Mouse (Mus musculus): ENCODE measurements at regions not wholly inside any gene's neighbourhood (a gene's known extent, or its start where the extent isn't known, plus 50 kb on each side); places are given as distances from the start of the nearest gene placed in this dataset.

DNA sequence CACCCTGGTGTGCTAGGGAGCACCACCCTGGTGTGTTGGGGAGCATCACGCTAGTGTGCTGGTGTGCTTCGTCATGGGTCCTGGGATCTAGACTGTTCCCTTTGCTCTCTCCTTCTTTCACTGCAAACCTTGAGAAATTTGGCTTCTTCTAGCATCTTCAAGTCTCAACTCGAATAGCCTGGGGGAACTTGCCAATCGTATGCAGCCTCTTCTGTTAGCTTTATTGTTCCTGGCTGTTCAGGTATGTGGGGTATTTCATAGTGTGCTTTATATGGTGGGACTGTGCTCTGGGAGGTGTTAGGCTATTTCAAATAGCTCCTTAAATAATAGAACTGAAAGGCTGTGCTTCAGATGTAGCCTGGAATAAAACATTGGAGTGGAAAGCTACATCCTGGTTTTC lies 135.7 kb upstream of the Pkn2 start:
- DNase-seq = no peak

DNA sequence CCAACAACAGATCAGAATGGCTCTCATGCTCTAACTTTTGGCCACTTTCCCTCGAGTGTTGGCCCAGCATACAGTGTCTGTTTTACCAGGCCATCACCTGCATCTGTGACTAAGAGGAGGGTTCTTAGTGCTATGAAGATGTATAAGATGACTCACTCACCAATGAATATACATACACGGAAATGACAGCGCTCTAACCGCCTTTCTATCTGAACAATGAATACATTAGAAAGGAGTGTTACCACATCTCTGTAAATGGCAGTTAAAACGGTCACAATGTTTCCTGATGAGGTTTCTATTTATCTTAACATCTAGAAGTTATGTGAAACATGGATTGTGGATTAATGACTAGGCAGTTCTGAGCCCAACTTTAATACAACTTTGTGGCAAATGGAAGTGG lies 135.0 kb upstream of the Pkn2 start:
- DNase-seq = no peak

DNA sequence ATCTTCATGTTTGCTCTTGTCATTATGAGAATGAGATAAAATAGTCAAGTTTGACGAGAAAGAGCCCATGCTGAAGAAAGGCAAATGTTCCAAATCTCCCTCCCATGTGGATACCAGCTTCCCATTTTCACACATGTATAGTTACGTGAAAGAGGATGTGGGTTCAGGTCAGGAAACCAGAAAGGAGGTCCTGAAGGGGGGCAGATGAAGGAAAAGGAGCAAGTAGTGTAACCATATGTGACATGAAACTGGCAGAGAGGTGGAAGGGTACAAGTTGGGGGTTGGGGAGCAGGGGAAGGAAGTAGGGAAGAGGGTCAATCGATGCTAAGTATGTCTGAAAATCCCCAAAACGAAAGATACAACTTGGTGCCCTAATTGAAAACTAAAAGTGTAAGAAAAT lies 132.6 kb upstream of the Pkn2 start:
- DNase-seq = peak in 1 of 2 experiments; percentile 29

DNA sequence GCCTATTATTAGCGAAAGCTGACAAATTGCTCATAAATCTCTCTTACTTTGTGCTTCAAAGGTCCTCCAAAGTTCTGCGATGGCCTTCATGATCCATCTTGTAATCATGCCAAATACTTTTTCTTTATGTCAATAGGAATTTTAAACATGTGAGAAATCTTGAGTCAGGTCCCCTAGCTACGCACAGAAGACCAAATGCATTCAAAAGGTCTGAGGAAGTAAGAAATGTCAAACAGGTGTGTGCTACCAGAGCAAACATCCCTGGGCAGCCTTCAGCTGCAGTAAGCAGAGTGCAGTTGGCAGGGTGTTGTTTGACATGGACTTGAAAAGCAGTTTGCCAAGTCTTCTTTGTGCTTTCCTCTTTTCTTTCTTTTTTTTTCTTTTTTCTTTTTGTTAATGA lies 125.2 kb upstream of the Pkn2 start:
- DNase-seq = no peak

DNA sequence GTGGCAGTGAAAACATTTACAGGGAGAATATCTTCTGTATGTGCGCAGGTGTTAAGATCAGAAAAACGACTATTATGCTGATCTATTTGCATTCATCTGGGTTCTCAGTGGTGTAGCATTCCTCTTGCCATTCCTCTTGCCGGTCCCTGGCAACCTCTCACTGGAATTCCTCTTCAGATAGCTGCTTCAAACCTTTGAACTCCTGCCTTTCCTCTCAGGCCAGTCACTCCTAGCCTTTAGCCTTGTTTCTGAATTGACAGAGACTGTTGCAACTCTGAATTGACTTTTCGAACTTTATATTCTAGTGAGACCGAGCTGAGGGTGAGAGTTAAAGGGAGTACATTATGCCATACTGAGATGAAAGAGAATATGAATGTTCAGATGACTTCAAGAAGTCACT lies 120.1 kb upstream of the Pkn2 start:
- DNase-seq = no peak

DNA sequence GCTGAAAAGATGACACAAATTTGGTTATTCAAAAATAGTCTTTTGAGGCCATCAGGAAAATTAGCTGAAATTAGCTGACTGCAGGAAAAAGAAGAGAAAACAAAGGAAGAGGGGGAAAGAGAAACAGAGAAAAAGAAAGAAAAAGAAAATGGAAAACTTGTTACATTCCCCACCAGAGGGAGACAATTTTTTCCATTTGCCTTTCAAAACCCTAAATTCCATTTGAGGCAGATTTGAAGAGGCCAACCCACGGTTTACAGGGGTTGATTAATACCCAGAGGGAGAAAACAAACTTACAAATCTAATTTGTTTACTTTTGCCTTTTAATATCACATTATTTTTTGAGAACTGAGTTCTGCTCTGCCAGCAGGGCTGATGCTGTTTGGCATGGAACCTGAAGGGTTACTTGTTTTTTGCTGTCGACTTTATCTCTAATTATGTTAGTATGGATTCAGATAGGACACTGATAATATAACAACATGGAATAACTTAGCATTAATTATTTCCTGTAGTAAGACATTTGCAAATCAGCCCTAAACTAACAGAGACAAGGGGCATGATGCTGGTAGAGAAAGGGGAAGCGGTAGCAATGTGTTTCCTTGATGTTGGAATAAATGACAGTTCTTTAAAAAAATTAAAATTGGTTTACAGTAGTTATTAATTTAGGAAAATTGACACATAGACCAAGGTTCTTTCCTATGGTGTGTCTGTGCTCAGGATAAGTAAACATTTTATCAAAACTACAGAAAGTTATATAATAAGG lies 114.4 kb upstream of the Pkn2 start:
- no peak for DNase-seq

DNA sequence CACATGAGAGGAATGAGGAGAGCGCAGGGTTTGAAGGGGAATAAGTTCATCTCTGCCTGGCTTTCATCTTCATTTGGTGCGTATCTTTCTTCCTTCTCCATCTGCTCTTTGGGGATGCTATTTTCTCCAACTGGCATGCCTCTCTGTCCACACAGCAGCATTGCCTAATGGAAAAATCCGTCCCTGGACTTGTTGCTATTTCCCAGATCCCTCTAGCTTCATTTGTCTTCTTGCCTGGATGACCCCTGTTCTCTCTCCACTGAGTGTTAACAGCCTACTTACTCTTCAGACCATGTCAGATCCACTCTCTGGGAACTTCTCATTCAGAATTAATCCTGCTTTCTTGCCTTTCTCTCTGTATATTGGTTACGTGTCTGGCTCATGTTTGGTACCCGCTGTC lies 102.7 kb upstream of the Pkn2 start:
- no peak for DNase-seq

DNA sequence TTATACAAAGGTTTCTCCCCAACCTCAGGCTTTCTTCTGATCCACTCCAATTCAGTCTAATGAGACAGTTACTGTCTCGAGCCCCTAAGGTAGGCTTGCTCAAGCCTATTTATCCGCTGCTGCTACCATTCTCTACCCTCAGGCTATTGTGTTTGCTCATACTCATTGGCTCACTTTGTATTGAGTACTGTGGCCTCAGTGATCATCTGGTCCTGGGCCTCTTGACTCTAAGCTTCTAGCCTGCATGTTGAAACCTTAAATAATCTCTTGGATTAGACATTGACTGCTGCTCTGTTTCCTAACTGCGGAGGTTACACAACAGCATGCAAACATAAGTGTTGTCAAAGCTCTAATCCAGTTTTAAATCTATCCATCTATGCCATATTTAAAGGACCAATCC lies 99.4 kb upstream of the Pkn2 start:
- no peak for DNase-seq

DNA sequence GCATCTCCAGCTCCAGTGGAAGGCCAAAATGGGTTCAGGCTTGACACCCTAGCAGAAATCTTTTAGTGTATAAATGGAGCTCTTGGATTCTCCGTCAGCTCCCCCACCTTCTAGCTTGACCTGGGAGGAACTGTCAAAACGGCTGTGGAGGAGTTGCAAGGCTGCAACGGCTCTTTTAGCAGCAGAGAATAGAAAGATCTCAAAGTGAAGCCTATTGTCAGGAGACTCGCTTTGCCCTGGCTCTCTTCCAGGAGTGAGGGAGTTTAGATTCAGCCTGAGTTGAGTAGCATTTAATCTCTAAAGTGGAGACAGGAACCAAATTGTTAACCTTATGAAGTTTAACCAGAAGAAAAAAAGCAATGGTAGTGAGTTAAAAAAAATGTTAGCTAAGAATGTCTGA lies 97.4 kb upstream of the Pkn2 start:
- no peak for DNase-seq

DNA sequence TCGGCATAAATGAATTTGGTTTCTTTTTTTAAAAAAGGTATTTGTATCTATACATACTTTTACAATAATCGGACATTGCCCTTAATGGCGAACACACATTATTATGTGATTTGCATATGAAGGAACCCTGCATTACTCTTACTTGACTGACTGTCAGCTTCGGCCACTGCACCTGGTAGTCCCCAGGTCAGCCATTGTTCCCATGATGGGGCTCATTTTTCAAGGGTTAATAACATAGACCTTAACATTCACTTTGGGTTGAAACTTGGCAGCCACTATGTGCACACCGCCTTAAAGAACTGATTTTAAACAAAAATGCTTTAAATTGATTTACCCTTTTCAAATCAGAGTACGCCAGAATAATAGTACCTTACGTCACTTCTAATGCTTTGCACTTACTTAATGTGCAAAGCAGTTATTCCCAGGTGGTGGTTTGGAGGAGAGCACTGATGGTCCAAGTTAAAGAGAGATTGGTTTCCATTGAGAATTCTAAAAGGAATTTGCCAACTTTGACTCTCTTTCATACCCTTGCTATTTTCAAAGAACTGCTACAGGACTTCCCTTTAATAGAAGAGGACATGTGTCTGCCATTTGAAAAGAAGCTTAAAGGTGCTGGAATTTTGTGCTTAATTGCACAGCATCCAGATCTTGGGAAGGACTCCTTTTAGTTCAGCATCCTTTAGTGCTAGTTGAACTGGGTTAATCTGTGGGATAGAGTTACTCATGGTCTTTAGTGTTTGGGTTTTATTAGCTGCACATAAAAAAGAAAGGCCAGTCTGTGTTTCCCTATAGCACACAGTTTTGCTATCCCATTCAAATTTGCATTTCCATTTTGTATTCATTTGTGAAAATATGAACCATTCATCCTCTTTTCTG lies 95.0 kb upstream of the Pkn2 start:
- no peak for DNase-seq

DNA sequence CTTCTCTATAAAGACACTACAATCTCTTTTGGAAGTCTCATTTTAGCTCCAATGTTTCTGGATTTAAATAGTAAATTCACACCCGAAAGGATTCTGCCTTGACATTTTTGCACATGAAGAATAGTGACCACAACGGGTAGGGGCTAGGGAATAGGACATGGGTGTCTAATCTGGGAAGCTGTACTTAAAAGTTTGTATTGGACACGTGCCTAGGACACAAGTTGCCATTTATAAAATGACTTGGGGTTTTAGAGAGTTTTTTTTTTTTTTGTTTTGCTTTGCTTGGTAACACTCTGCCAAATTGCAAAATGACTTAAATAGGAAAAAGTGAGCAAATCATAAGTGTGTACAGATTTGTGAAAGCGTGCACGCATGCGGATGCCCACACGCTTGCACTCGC lies 93.8 kb upstream of the Pkn2 start:
- no peak for DNase-seq

DNA sequence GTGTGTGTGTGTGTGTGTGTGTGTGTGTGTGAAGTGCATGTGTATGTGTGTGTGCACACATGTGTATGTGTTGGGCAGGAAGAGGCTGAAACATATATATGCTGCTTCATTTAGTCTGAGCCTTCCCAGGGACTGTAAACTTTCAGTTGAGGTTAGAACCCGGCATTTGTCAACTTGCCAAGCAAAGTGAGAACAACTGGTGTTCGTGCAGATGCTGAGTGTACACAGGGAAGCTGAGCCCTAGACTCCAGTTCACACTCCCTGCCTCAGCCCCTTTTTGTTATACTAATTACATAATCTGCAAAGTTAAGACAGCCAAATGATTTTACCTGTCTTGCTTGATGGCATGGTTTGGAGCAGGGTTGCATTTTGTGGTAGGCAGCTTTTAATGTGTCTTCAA lies 87.7 kb upstream of the Pkn2 start:
- DNase-seq = no peak

DNA sequence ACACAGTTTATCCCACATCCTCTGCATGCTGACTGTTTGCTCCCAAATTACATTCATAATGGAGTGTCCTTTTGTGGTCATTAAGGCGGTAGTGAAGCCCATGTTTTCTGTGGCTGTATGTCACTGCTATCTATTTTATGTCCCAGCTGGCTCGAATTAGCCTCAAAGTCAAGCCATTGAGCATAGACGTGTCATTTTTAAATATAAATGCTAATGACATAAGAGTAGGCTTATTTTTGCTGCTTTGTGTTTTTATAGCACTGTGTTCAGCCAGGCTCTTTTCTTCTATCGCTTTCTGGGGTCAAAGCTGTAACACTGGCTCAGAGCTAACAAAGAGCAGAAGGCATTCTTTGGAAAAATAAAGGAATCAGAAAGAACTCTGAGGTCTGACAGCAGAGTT lies 83.8 kb upstream of the Pkn2 start:
- DNase-seq = no peak

DNA sequence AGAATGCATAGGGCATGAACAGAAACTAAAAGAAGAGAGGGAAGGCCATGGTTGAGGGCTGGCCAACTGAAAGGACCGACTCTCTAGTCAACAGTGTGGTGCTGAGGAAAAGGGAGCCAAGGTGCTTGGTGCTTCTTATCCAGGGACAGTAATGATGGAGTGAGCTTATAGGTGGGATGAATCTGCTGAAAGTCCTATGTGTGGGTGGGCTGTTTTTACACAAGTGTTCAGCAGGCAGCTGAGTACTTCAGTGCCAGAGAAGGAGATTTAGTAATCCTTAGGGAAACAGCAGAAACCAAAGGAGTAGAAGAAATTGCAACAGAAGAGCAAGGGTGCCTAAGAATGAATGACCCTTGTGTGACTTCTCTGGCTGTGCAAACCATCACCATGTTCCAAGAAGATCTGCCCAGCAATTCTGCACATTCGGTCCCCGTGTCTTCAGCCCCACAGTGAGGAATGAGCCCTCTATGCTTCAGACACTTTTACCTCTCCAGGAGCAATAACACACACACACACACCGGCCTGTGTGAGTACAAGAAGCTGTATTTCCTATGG lies 82.1 kb upstream of the Pkn2 start:
- DNase-seq = no peak

DNA sequence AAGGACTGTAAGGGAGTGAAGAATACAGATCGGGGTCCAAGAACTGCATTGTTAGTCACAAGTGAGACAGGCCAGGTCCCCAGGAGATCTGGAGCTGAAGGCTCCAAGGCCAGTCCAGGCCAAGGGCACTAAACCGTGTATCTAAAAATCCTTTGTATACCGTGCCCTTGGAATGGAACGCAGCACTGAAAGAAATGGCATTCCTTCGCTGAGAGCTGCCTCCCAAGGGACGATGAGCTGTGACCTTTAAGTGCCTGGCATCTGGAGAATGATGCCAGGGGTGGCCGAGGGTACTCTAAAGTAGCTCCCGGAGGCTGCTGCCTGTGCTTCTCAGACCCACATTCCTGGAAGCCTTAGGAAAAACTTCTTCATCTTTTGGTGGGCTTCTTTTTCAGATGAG lies 76.0 kb upstream of the Pkn2 start:
- DNase-seq = no peak

DNA sequence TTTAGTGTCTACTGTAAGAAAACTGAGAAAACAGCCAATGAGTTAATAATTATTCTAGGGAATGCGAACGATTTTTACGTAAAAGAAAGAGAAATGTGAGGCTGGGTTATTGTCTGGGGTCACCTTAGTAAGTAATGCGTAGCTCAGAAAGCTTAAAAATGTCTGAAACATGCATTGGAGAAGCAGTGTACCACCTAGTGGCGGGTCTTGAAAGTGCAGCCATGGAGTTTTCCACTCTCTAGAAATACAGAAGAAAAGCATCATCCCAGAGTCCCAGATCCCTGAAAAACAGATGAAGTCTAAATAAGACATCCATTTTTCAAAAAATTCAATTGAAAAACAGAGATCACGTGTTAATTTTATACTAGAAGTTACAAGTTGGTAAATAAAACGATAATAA lies 67.0 kb upstream of the Pkn2 start:
- DNase-seq = peak; percentile 36 to 50

DNA sequence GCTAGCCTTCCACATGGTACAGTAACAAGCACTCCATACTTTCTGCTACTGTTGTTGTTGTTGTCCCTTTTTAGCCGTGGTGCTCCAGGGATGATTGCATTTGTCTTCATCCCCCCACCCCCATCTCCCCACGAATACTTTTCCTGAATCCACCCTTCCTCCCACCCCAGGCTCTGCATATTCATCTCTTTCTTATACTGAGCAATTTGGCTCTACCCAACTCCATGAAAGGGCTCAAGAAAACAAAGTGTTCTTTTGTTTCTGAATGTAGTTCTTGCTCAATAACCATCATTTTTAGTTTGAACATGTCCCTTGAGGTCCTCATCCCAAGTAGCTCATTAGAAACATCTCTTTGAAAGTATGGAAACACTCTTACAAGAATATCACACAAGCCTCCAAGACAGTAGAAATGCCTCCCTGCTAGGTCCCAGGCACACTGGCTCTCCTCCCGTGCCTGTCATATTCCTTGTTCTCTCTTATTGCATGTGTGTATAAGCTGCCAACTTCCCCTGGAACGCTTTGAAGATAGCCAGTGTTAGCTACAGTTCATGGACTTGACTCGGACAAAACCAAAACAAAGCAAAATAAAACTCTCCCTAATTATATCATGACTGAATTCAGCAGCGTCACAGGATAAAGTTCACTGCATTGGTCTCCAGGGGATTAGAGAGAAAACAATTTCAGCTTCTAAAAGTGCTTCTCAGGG lies 59.7 kb upstream of the Pkn2 start:
- DNase-seq = no peak

DNA sequence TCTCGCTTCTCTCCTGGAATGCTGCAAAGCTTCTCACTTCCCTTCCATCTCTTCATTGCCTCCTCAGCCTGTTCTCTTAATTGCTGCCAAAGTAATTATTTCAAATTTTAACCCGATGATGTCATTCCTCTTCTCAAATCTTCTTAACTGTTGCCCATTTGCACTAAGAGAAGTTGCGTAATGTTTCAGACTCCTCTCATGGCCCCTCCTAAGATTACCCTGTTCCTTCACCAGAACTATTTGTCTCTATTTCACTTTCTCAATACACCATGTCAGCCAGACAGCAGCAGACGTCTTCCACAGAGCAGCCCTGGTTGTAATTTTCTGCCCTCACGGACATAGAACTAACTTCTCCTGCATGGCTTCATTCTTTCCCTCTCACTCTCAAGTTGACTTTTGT lies 59.1 kb upstream of the Pkn2 start:
- no peak for DNase-seq

DNA sequence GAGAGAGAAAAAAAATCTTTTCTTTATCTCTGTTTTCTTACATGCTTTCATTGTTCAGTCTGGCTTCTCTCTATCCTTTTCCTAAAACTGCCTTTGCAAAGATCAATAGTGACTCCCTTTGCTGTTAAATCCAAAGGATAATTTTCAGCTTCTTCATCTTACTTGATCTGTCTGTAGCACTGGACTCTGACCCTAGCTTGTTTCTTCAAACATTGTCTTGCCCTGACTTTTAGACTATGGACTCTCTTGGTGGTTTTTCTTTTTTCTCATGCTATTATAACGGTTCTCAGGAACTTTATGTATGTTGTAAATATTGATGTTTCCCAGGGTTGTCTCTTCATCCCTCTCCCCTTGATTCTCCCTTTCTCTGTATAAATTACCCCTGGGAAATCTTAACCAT lies 58.0 kb upstream of the Pkn2 start:
- no peak for DNase-seq

DNA sequence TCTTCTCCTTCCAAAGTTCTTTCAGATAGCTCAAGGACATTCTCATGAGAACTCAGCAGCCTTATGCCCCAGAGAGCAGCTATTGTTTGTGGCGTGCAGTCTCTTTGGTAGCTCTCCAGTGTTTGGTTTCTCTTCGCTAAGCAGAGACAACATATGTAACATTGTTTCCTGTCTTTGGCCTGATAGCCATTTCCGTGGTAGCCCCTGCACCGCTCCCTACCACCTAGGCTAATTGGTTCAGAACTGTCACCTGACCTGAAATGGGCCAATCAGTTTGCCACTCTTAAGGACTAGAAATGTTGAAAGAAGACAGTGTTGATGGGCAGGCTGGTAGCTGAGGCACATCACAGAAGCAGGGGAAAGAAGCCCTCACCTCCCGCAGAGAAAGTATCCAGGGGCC lies 54.1 kb upstream of the Pkn2 start:
- DNase-seq = no peak

DNA sequence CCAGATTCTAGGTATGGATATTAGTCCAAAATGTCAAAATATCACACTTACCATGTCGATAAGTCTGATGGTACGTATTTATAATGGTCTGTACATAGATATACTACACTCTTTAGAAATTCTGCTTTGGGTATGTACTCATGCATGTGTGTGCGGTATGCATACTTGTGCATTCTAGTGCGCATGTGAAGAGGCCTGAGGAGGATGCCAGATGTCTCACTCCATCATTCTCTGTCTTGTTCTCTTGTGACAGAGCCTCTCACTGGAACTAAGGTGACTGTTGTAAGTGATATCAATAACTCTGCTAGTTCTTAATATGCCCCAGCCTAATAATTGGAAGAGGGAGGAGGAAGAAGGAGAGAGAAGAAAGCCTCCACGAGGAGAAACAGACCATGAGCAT lies 52.5 kb upstream of the Pkn2 start:
- DNase-seq = no peak

DNA sequence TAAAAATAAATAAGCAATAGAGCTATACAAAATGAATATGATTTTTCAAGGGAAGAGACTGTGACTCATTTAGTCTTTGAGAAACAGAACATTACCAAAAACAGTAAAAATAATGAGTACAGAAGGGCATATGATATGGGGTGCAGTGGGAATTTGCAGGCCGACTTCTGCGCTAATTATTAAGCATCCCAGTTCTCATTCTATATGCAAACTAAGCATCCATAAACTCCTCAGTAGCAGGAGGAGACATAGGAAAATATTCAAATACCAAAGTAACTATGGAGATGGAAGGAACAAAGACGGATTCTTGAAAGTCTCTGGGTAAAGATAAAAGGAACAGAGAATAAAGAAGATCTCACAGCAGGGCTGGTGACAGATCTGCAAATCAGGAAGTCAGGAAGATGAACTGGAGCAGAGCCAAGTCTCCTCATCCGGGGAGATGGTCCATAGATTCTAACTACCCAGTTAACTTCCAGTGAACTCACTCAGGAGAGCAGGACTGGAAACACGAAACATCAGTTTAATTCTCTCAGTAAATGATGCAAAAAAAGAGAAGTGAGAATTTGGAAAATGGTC lies 52.0 kb upstream of the Pkn2 start:
- no peak for DNase-seq

All from thymus, postnatal 36 days (tissue).